Mouse (Mus musculus): ENCODE data around the gene Zbtb16.

DNA sequence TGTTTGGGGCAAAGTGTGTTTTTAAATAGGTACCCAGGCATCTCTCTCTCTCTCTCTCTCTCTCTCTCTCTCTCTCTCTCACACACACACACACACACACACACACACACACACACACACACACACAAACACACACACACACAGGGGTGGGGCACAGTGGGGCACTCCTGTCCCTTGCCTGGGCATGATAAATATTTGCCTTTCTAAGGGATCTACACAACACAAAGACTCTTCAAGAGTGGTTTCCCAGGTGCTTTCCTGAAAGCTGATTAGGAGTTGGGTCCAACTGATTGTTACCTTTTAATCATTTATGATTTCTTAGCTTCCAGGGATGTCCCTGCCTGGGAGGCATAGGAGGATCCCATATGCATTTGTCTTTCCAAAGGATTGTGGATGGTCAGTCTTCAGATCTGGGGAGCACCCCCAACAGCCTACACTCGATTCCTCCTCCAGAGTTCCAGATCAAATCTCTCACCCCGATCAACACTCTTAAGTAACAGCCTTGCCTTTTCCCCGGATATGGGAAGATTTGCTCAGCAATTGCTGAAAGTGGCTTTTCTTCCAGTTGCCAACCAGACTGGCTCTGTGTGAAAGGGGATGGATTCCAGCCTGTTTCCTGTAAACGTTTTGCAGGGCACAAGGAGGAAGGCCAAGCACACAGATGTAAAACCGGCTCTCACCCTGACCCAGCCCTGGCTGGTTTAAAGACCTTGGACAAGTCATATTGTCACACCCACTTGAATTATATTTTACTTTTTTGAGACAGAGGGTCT, 90.5 kb downstream of the Zbtb16 start:
- TF ChIP-seq POLR2A (IDR thresholded peaks at IDR 0.05; ENCODE audit: extremely low read depth, insufficient read depth, low read length) (no peak), CTCF (IDR thresholded peaks at IDR 0.05; ENCODE audit: low read depth, low read length) (no peak)
